Mouse (Mus musculus) embryonic stem cell, embryonic (primary cell): ENCODE measurements around the gene Sspo.
"Not testable (repeated sequence)": the region's sequence is repeated elsewhere in the genome, so short reads cannot be mapped to it uniquely, and the experiment has no call there.

Experiments
- CTCF ChIA-PET, 4 experiments: fragments of 300-600 bp in 2 of 4; fragments of 350-600 bp in 2 of 4; sonication (Branson Sonifier 250); formaldehyde crosslinking; loops; one replicate each; lab custom pipeline; 2022; ENCODE audit warnings: inconsistent platforms in 2 of 4; lab: Charles Lee
- POLR2A ChIA-PET, 4 experiments: fragments of 300-600 bp in 2 of 4; fragments of 350-600 bp in 2 of 4; sonication (Branson Sonifier 250); formaldehyde crosslinking; loops; one replicate each; lab custom pipeline; 2022; ENCODE audit warnings: antibody characterized with exemption in 4 of 4, inconsistent platforms in 1 of 4; lab: Charles Lee

Sspo gene

GRCm38 (mm10) chr6:48508087-48508486 lies 60.1 kb downstream of the Sspo start:
- POLR2A ChIA-PET = interaction anchor here in 1 of 4 experiments (0.8 kb wide), 1 partner anchor 24 kb away, joined by 3 read pairs; no protein-coding TSS in a partner anchor

GRCm38 (mm10) chr6:48510426-48510825 lies 62.4 kb downstream of the Sspo start:
- POLR2A ChIA-PET = interaction anchor here in 1 of 4 experiments (1.7 kb wide), 1 partner anchor 20 kb away, joined by 4 read pairs; no protein-coding TSS in a partner anchor
- CTCF ChIA-PET = no interaction called here

More at GRCm38 (mm10) chr6:48508087-48508486, 60.1 kb downstream of the Sspo start:
- CTCF ChIA-PET = no interaction called here

DNA sequence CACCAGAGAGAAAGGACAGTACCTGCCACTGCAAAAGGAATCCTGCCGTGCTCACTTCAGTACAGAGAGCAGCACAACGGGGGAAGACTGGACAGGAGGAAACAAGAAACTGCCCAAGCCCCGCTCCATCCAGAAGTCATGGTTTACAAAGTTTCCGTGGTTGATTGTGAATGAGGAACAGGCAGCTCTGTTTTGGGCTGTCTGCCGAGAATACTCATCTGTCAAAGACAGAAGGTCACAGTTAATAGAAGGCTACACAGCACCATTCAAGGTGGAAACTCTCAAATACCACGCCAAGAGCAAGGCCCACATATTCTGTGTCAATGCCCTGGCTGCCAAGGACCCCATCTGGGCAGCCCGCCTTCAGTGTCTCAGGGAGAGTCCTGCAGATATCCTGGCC lies 63.8 kb downstream of the Sspo start:
- CTCF ChIA-PET = no interaction called here

GRCm38 (mm10) chr6:48524882-48525281 lies 76.9 kb downstream of the Sspo start:
- POLR2A ChIA-PET, CTCF ChIA-PET: not testable (repeated sequence)

More for the DNA sequence above, 63.8 kb downstream of the Sspo start:
- POLR2A ChIA-PET = no interaction called here

DNA sequence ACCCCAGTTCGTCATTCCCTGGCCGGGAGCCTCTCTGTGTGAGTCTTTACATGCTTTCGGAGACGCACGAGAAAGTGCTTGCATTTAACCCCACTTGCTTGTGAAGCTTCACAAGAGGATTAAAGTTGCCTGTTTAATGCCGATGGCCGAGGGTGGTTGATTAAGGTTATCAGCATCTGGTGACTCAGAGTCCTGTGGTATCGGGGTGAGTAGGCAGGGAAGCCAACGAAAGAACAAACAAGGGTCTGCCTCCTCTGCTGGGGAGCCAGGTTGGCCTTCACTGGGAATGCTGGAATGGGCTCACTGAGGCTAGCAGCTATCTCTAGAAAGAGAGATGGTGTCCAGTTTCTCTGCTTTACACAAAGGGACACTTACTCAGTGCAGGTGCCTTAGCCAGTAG lies 79.9 kb downstream of the Sspo start:
- POLR2A ChIA-PET = interaction anchor here in 2 of 4 experiments (0.5 to 2.1 kb wide), 6 partner anchors 22 to 469 kb away, joined by 3 to 6 read pairs (median 4); no protein-coding TSS in a partner anchor
- CTCF ChIA-PET = interaction anchor here in 2 of 4 experiments (0.7 to 0.9 kb wide), 2 partner anchors 12 kb away, joined by 3 to 4 read pairs; no protein-coding TSS in a partner anchor

DNA sequence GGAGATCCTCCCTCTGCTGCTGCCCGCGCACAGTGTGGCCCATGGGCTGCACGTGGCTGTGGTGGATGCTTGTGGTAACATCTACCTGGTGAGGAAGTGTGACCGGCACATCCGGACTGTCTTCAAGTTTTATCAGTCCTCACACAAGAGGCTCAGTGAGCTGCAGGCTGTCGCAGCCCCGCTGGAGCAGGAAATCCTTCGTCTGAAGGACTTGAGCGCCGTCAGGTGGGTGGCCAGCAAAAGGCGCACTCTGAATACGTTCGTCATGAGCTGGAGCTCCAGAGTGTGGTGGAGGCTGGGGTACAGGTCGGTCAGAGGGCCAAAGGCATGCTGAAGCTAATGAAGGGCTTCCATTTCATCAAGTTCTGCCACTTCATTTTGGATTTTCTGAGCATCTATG lies 81.2 kb downstream of the Sspo start:
- CTCF ChIA-PET = interaction anchor here (0.6 to 1.7 kb wide), 8 partner anchors 10 to 440 kb away, joined by 3 to 7 read pairs (median 4); no protein-coding TSS in a partner anchor
- POLR2A ChIA-PET = interaction anchor here in 3 of 4 experiments (0.7 to 1.4 kb wide), 8 partner anchors 9 to 1417 kb away, joined by 3 to 5 read pairs (median 4); partner anchors contain the start of gene Lrrc61 (in 1 of the 3)

GRCm38 (mm10) chr6:48529871-48530440 lies 81.9 kb downstream of the Sspo start:
- ChIA-PET CTCF (interaction anchor here in 3 of 4 experiments (0.6 to 1.7 kb wide), 6 partner anchors 9 to 285 kb away, joined by 3 to 7 read pairs (median 4); no protein-coding TSS in a partner anchor), POLR2A (interaction anchor here in 3 of 4 experiments (0.7 to 1.4 kb wide), 6 partner anchors 9 to 92 kb away, joined by 3 to 5 read pairs (median 4); partner anchors contain the start of gene Lrrc61 (in 1 of the 3))

- CTCF ChIA-PET = no interaction called here
Observed at GRCm38 (mm10) chr6:48530862-48531261, 82.8 kb downstream of the Sspo start.

DNA sequence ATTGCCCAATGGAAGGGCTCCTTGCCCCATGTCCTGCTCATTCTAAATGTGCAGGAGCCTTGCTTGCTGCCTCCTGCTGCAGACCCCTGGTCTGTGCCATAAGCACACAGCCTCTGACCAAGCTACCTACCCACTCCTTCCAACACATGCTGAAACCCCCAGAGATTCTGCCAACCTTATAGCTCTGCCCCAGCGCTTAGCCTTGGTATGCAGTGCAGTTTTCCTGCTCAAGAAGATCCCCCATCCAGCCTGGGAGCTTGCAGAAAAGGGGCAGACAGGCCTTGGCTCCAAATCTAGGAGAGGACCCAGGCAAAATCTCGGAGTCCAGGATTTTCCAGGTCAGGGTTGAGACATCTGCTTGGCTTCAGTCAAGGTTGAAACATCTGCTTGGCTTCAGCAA lies 85.4 kb downstream of the Sspo start:
- CTCF ChIA-PET = interaction anchor here in 1 of 4 experiments (0.6 kb wide), 1 partner anchor 13 kb away, joined by 3 read pairs; no protein-coding TSS in a partner anchor

More at GRCm38 (mm10) chr6:48530862-48531261, 82.8 kb downstream of the Sspo start:
- POLR2A ChIA-PET = interaction anchor here in 1 of 4 experiments (0.5 to 1.3 kb wide), 4 partner anchors 11 to 72 kb away, joined by 3 to 5 read pairs (median 4); no protein-coding TSS in a partner anchor

DNA sequence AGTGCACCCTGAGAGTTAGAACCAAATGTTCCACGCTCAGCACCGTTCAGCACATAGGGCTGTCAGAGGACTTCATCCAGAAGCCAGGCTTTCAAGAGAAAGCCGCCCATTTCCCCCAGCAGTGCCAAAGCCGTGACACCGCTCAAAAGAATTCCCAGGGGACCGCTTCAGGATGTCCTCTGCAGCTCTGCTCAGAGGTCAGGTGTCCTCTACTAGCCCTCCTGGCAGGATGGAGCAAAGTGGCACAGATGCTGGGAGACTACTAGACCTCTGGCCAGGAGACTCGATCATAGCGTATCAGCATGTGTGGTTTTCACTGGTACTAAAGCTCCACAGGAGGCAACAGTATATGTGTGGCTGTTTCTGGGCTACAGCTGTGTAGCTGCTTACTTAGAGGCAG lies 86.9 kb downstream of the Sspo start:
- ChIA-PET CTCF (interaction anchor here in 1 of 4 experiments (0.6 kb wide), 1 partner anchor 91 kb away, joined by 6 read pairs; no protein-coding TSS in a partner anchor), POLR2A (interaction anchor here in 1 of 4 experiments (0.8 to 1.0 kb wide), 2 partner anchors 18 kb away, joined by 3 read pairs; no protein-coding TSS in a partner anchor)

More for the DNA sequence above, 85.4 kb downstream of the Sspo start:
- POLR2A ChIA-PET = interaction anchor here in 1 of 4 experiments (0.5 kb wide), 1 partner anchor 417 kb away, joined by 3 read pairs; no protein-coding TSS in a partner anchor

GRCm38 (mm10) chr6:48536091-48536490 lies 88.1 kb downstream of the Sspo start:
- POLR2A ChIA-PET = interaction anchor here in 2 of 4 experiments (0.9 to 1.8 kb wide), 3 partner anchors 18 to 141 kb away, joined by 3 read pairs; partner anchors contain the start of genes Krba1 (in 1 of the 2) and Lrrc61 (in 1 of the 2)
- CTCF ChIA-PET = no interaction called here

GRCm38 (mm10) chr6:48537105-48537954 lies 89.3 kb downstream of the Sspo start, which contains the start of gene Atp6v0e2:
Gene Atp6v0e2 (plus strand): TSS chr6:48537615.
- ChIA-PET CTCF (interaction anchor here in 2 of 4 experiments (0.5 to 1.9 kb wide), 11 partner anchors 9 to 860 kb away, joined by 3 to 9 read pairs (median 3); partner anchors contain the start of genes Gimap8 (in 1 of the 2), Gm44965 (in 1 of the 2) and Repin1 (in 1 of the 2)), POLR2A (interaction anchor here in 3 of 4 experiments (0.6 to 1.8 kb wide), 16 partner anchors 15 to 136 kb away, joined by 3 to 10 read pairs (median 3); partner anchors contain the start of genes AI854703 (in 1 of the 3), Gm44965 (in 1 of the 3), Lrrc61 (in 1 of the 3) and Repin1 (in 1 of the 3))

DNA sequence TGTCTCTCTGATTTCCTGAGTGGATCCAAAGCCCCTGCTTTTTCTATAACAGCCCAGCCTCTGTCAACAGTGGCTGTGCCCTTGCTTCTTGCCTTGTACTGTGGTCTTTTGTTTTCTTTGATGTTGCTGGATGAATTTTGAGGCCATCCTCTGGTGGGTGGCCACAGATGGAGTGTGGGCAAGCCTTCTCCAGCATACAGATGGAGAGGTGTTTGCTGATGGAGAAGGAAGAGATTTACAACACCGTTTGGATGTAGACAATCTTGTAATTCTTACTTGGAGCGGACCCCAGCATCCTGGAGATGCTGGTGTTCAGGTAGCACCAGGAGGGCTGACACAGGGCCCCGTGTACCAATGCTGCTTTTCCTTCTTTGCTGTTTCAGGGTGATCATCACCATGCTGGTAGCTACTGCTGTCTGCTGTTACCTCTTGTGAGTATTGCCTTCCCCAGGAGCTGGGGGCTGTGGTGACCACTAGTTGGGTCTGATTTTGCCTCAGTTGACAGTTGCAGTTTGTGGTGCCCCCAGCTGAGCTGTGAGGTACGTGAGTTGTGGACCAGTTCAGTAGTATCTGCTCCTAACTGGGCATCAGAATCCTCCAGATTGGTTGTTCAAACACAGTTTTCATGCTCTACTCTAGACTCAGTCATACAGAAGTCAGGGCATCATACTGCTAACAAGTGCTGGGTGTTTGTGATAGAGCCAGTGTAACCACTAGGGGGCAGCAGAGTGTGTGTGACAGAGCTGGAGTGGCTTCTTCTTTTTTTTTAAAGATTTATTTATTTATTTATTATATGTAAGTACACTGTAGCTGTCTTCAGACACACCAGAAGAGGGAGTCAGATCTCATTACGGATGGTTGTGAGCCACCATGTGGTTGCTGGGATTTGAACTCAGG lies 91.1 kb downstream of the Sspo start:
- CTCF ChIA-PET = interaction anchor here (0.5 to 1.9 kb wide), 31 partner anchors 9 to 550 kb away, joined by 3 to 8 read pairs (median 3); partner anchors contain the start of genes Gm44965 (in 1 of the 4), Lrrc61 (in 1 of the 4) and Repin1 (in 1 of the 4)
- POLR2A ChIA-PET = interaction anchor here in 1 of 4 experiments (0.6 kb wide), 1 partner anchor 16 kb away, joined by 3 read pairs; no protein-coding TSS in a partner anchor

- CTCF ChIA-PET = interaction anchor here (0.5 to 1.8 kb wide), 29 partner anchors 8 to 549 kb away, joined by 3 to 8 read pairs (median 3); partner anchors contain the start of genes Gm44965 (in 1 of the 4), Lrrc61 (in 1 of the 4) and Repin1 (in 1 of the 4)
- POLR2A ChIA-PET = interaction anchor here in 2 of 4 experiments (0.6 to 1.6 kb wide), 4 partner anchors 13 to 63 kb away, joined by 3 to 6 read pairs (median 3); partner anchors contain the start of gene Lrrc61 (in 1 of the 2)
Observed at GRCm38 (mm10) chr6:48539860-48540259, 91.8 kb downstream of the Sspo start.

DNA sequence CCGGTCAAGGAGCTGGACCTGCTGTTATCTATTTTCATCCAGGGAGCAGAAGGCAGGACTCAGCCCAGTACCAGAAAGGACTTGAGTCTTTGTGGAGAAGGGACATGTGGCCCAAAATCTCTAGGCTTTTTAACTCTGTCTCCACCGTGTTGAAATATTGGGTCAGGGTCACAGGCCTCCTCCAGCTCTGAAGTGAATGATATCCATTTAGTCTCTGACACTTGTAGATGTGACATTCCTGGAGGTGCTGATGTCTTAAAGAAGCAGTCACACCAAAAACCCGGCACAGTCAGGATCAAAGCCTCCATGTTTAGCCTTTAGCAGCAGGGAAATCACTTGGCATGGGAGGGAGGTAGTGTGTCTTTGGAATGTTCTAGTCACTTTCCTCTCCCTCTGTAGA lies 92.7 kb downstream of the Sspo start:
- CTCF ChIA-PET = interaction anchor here in 2 of 4 experiments (0.7 to 1.3 kb wide), 2 partner anchors 12 to 87 kb away, joined by 3 to 4 read pairs; no protein-coding TSS in a partner anchor
- POLR2A ChIA-PET = interaction anchor here in 2 of 4 experiments (0.9 to 1.6 kb wide), 4 partner anchors 12 to 62 kb away, joined by 3 to 6 read pairs (median 4); partner anchors contain the start of genes Gm44965 (in 1 of the 2), Lrrc61 (in 1 of the 2) and Repin1 (in 1 of the 2)
